Mouse (Mus musculus): ENCODE measurements around the gene Car9. TPM values are rescaled to one million over a fixed set of nuclear protein-coding genes. Genes with fewer than 3 reads are reported as not detected.

The Car9 gene
- polyA plus RNA-seq, 1 experiment from 2014 or later = 0.17 TPM

- no peaks in the 10 kb centered on the region for H3K36me3 ChIP-seq
- H3K4me2 ChIP-seq = peak overlapping the region; percentile 58
- H3K4me3 ChIP-seq (replicated peaks) = no peak overlapping the region
- H3K9me3 ChIP-seq (replicated peaks) = no peaks in the 10 kb centered on the region
- no peak overlapping the region for H3K9ac ChIP-seq (replicated peaks)
- no peak for ATAC-seq (ENCODE audit: low FRiP score)
- peaks cover 17% of the 10 kb centered on the region for H3K4me1 ChIP-seq
- 18% methylated on average over 9 of the region's 9 CpGs for WGBS
- no peak overlapping the region for H3K27ac ChIP-seq (replicated peaks)
- 0 out of 2 replicates have a peak, but pooled peaks cover 17% of the 10 kb centered on the region for H3K27me3 ChIP-seq (replicated peaks)
Measured at GRCm38 (mm10) chr4:43509109-43509508, 2.3 kb downstream of the Car9 start.

GRCm38 (mm10) chr4:43511675-43512454 lies 5.1 kb downstream of the Car9 start:
- no peak overlapping the region for H3K4me3 ChIP-seq (replicated peaks)
- H3K9me3 ChIP-seq (replicated peaks) = no peaks in the 10 kb centered on the region
- H3K4me2 ChIP-seq = no peak overlapping the region
- H3K27me3 ChIP-seq (replicated peaks) = 0 out of 2 replicates have a peak, but pooled peaks cover 15% of the 10 kb centered on the region
- H3K27ac ChIP-seq (replicated peaks) = no peak overlapping the region
- peaks cover 17% of the 10 kb centered on the region for H3K4me1 ChIP-seq
- WGBS = 81% methylated on average over 19 of the region's 19 CpGs
- H3K9ac ChIP-seq (replicated peaks) = no peak overlapping the region
- no peak for ATAC-seq (ENCODE audit: low FRiP score)
- H3K36me3 ChIP-seq = no peaks in the 10 kb centered on the region

- H3K4me3 ChIP-seq (replicated peaks) = no peak overlapping the region
- no peak for ATAC-seq (ENCODE audit: low FRiP score)
- 0 out of 2 replicates have a peak, but pooled peaks cover 10% of the 10 kb centered on the region for H3K27me3 ChIP-seq (replicated peaks)
- no peak overlapping the region for H3K27ac ChIP-seq (replicated peaks)
- H3K4me1 ChIP-seq = peaks cover 17% of the 10 kb centered on the region
- H3K4me2 ChIP-seq = no peak overlapping the region
- no peak overlapping the region for H3K9ac ChIP-seq (replicated peaks)
- H3K9me3 ChIP-seq (replicated peaks) = no peaks in the 10 kb centered on the region
- H3K36me3 ChIP-seq = no peaks in the 10 kb centered on the region
- 72% methylated on average over 7 of the region's 7 CpGs for WGBS
Measured at GRCm38 (mm10) chr4:43512653-43513052, 5.9 kb downstream of the Car9 start.

- Histone ChIP-seq H3K27ac (replicated peaks) (no peak overlapping the region), H3K4me2 (no peak overlapping the region), H3K9me3 (replicated peaks) (no peaks in the 10 kb centered on the region), H3K4me3 (replicated peaks) (no peak overlapping the region), H3K4me1 (peaks cover 12% of the 10 kb centered on the region), H3K9ac (replicated peaks) (no peak overlapping the region), H3K27me3 (replicated peaks) (0 out of 2 replicates have a peak, but pooled peaks cover 10% of the 10 kb centered on the region), H3K36me3 (no peaks in the 10 kb centered on the region)
- WGBS = 87% methylated on average over 4 of the region's 4 CpGs
- no peak for ATAC-seq (ENCODE audit: low FRiP score)
Measured at GRCm38 (mm10) chr4:43513300-43513699, 6.5 kb downstream of the Car9 start.

- H3K4me1 ChIP-seq = peaks cover 9% of the 10 kb centered on the region
- H3K9ac ChIP-seq (replicated peaks) = no peak overlapping the region
- no peak overlapping the region for H3K27ac ChIP-seq (replicated peaks)
- H3K4me2 ChIP-seq = no peak overlapping the region
- no peak for ATAC-seq (ENCODE audit: low FRiP score)
- H3K27me3 ChIP-seq (replicated peaks) = peaks cover 8% of the 10 kb centered on the region; the same call in 1 of the 2 replicates
- no peak overlapping the region for H3K4me3 ChIP-seq (replicated peaks)
- WGBS = 84% methylated on average over 4 of the region's 4 CpGs
- H3K36me3 ChIP-seq = no peaks in the 10 kb centered on the region
- no peaks in the 10 kb centered on the region for H3K9me3 ChIP-seq (replicated peaks)
Measured at GRCm38 (mm10) chr4:43513791-43514190, 7.0 kb downstream of the Car9 start.

- Histone ChIP-seq H3K9me3 (replicated peaks) (no peaks in the 10 kb centered on the region), H3K27me3 (replicated peaks) (peaks cover 10% of the 10 kb centered on the region), H3K4me1 (peaks cover 16% of the 10 kb centered on the region), H3K27ac (replicated peaks) (no peak overlapping the region), H3K36me3 (no peaks in the 10 kb centered on the region), H3K4me3 (replicated peaks) (no peak overlapping the region), H3K4me2 (no peak overlapping the region), H3K9ac (replicated peaks) (no peak overlapping the region)
- 70% methylated on average over 11 of the region's 11 CpGs for WGBS
- no peak for ATAC-seq (ENCODE audit: low FRiP score)
Measured at GRCm38 (mm10) chr4:43515764-43516708, 9.3 kb downstream of the Car9 start.

- Histone ChIP-seq H3K27ac (replicated peaks) (no peak overlapping the region), H3K4me3 (replicated peaks) (peak overlapping the region; percentile 19), H3K9me3 (replicated peaks) (no peaks in the 10 kb centered on the region), H3K27me3 (replicated peaks) (peaks cover 41% of the 10 kb centered on the region), H3K4me1 (peaks cover 31% of the 10 kb centered on the region), H3K36me3 (no peaks in the 10 kb centered on the region), H3K4me2 (peak overlapping the region; percentile 52), H3K9ac (replicated peaks) (no peak overlapping the region)
- WGBS = 15% methylated on average over 10 of the region's 10 CpGs
- peak; percentile 19; the same call in 1 of the 2 replicates for ATAC-seq (ENCODE audit: low FRiP score)
Measured at GRCm38 (mm10) chr4:43519551-43519950, 12.8 kb downstream of the Car9 start.

GRCm38 (mm10) chr4:43519956-43520355 lies 13.2 kb downstream of the Car9 start:
- no peak overlapping the region for H3K9ac ChIP-seq (replicated peaks)
- no peak overlapping the region for H3K27ac ChIP-seq (replicated peaks)
- ATAC-seq (ENCODE audit: low FRiP score) = peak; percentile 66
- WGBS = 6% methylated on average over 6 of the region's 6 CpGs
- peaks cover 45% of the 10 kb centered on the region for H3K27me3 ChIP-seq (replicated peaks)
- H3K4me1 ChIP-seq = peaks cover 31% of the 10 kb centered on the region
- H3K9me3 ChIP-seq (replicated peaks) = no peaks in the 10 kb centered on the region
- H3K4me2 ChIP-seq = peak overlapping the region; percentile 52
- no peaks in the 10 kb centered on the region for H3K36me3 ChIP-seq
- peak overlapping the region; percentile 19 for H3K4me3 ChIP-seq (replicated peaks)

- 68% methylated on average over 5 of the region's 5 CpGs for WGBS
- no peak overlapping the region for H3K4me3 ChIP-seq (replicated peaks)
- peaks cover 41% of the 10 kb centered on the region for H3K27me3 ChIP-seq (replicated peaks)
- H3K9me3 ChIP-seq (replicated peaks) = no peaks in the 10 kb centered on the region
- H3K36me3 ChIP-seq = peaks cover 22% of the 10 kb centered on the region
- no peak overlapping the region for H3K9ac ChIP-seq (replicated peaks)
- no peak for ATAC-seq (ENCODE audit: low FRiP score)
- H3K27ac ChIP-seq (replicated peaks) = no peak overlapping the region
- peaks cover 26% of the 10 kb centered on the region for H3K4me1 ChIP-seq
- no peak overlapping the region for H3K4me2 ChIP-seq
Measured at GRCm38 (mm10) chr4:43527880-43528279, 21.1 kb downstream of the Car9 start.

- Histone ChIP-seq H3K27me3 (replicated peaks) (peaks cover 35% of the 10 kb centered on the region), H3K9ac (replicated peaks) (no peak overlapping the region), H3K4me1 (peaks cover 21% of the 10 kb centered on the region), H3K4me2 (no peak overlapping the region), H3K27ac (replicated peaks) (no peak overlapping the region), H3K4me3 (replicated peaks) (no peak overlapping the region), H3K36me3 (peaks cover 28% of the 10 kb centered on the region), H3K9me3 (replicated peaks) (no peaks in the 10 kb centered on the region)
- ATAC-seq (ENCODE audit: low FRiP score) = no peak
- 79% methylated on average over 9 of the region's 9 CpGs for WGBS
Measured at GRCm38 (mm10) chr4:43528487-43528886, 21.7 kb downstream of the Car9 start.

- Histone ChIP-seq H3K9ac (replicated peaks) (no peak overlapping the region), H3K4me1 (peaks cover 11% of the 10 kb centered on the region; the same call in 1 of the 2 replicates), H3K27ac (replicated peaks) (no peak overlapping the region), H3K9me3 (replicated peaks) (no peaks in the 10 kb centered on the region), H3K27me3 (replicated peaks) (peaks cover 22% of the 10 kb centered on the region), H3K36me3 (peaks cover 42% of the 10 kb centered on the region), H3K4me3 (replicated peaks) (no peak overlapping the region), H3K4me2 (no peak overlapping the region)
- no peak for ATAC-seq (ENCODE audit: low FRiP score)
- WGBS = 61% methylated on average over 8 of the region's 8 CpGs
Measured at GRCm38 (mm10) chr4:43530081-43530501, 23.3 kb downstream of the Car9 start.
